Mouse (Mus musculus) spleen, adult 2 months (tissue): Measurements from ENCODE around the gene Runx1. TPM values are rescaled to one million over a fixed set of nuclear protein-coding genes. Genes with fewer than 3 reads are reported as not detected.

Source experiments
- DNase-seq, 2 experiments: peaks; one replicate each; pipeline versions ENCODE4 v3.0.0 to v3.0.0-alpha.2; 2012 to 2021; ENCODE audit warnings: low spot score in 2 of 2, low read depth in 1 of 2
- H3K27ac ChIP-seq: fragments of 200-500 bp; 2 replicates; pipeline ENCODE4 v1.5.1; 2012; ENCODE audit warnings: low read length, inconsistent platforms; ENCODE audit not compliant: insufficient read depth
- H3K27me3 ChIP-seq: fragments of 200-500 bp; 2 replicates; pipeline ENCODE4 v1.6.1; 2012; ENCODE audit warnings: mild to moderate bottlenecking, moderate library complexity, low read length, inconsistent platforms; ENCODE audit not compliant: control insufficient read depth, insufficient read depth
- H3K36me3 ChIP-seq: fragments of 200-500 bp; 2 replicates; pipeline ENCODE4 v1.6.1; 2012; ENCODE audit warnings: mild to moderate bottlenecking, low read length, inconsistent platforms; ENCODE audit not compliant: control insufficient read depth, insufficient read depth
- H3K4me1 ChIP-seq: fragments of 200-500 bp; 2 replicates; pipeline ENCODE4 v1.6.1; 2011; ENCODE audit warnings: inconsistent platforms; ENCODE audit not compliant: control insufficient read depth, insufficient read depth, insufficient read length
- H3K4me3 ChIP-seq: fragments of 200-500 bp; 2 replicates; pipeline ENCODE4 v1.5.1; 2011; ENCODE audit warnings: mild to moderate bottlenecking, inconsistent platforms; ENCODE audit not compliant: insufficient read depth, insufficient read length; ENCODE audit errors: extremely low read depth
- CTCF ChIP-seq: fragments of 200-500 bp; IDR thresholded peaks from 2 replicates; pipeline ENCODE4 v1.5.1; 2011; ENCODE audit warnings: mild to moderate bottlenecking, inconsistent platforms; ENCODE audit not compliant: insufficient read depth, insufficient read length, insufficient replicate concordance; ENCODE audit errors: extremely low read depth
- POLR2A ChIP-seq: fragments of 200-500 bp; IDR thresholded peaks from 2 replicates; pipeline ENCODE4 v1.6.1; 2011; ENCODE audit warnings: low read depth, low read length, inconsistent platforms
- WGBS: fragments of 180-500 bp; shearing (Covaris S2); methylation state at CpG from one replicate; pipeline ENCODE4 v1.1.7; 2018; 5-methylcytosine and 5-hydroxymethylcytosine counted together
- polyA plus RNA-seq: library from polyadenylated mRNA; depleted of rRNA; stranded (reverse); fragments of >200 nt; gene quantifications from 2 replicates; pipeline ENCODE4 v1.2.3, GENCODE M21; 2012

The Runx1 gene
- polyA plus RNA-seq, 1 experiment = 26.7 TPM

GRCm38 (mm10) chr16:92674916-92675450, 151.0 kb downstream of the Runx1 start:
- WGBS = 88% methylated on average over 11 of the region's 11 CpGs
- no peak overlapping the region for H3K27ac ChIP-seq
- DNase-seq = no peak
- TF ChIP-seq POLR2A = no peak
- no peak for TF ChIP-seq CTCF
- no peak overlapping the region for H3K4me3 ChIP-seq
- peaks cover 3% of the 10 kb centered on the region for H3K36me3 ChIP-seq
- no peaks in the 10 kb centered on the region; the same call in 1 of the 2 replicates for H3K4me1 ChIP-seq
- no peaks in the 10 kb centered on the region for H3K27me3 ChIP-seq

DNA sequence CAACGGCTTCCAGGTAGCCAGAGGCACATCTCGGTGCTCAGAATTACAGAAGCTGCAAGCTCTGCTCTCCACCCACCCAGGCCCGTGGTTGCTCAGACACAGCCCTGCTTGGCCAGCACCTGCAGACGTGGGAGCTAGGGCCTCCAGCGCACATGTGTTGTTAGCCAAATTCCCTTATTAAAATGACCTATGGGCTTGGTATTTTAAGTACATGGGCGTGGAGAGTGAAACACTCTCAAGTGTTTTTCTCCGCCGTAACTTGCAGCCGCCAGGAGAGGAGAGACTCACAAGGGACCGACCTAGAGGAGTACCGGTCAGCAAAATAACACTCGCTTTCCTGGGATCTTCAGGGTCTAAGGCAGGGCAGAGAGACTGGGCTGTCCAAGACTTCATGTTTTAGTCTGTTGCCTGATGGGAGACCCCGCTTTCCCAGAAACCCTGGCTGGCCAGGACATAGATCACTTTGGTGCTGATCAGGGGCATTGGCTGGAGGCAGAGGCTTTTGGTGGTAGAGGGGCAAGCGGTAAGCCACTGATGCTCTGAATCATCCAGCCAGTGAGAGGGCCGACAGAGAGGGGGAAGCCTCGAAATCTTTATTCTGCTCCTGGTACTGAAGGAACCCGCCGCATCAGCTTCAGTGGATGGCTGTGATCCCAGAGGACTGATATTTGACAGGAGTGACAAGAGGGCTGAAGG, 151.7 kb downstream of the Runx1 start:
- H3K36me3 ChIP-seq = peaks cover 3% of the 10 kb centered on the region; the same call in 1 of the 2 replicates
- no peak overlapping the region for H3K27ac ChIP-seq
- WGBS = 93% methylated on average over 18 of the region's 18 CpGs
- H3K27me3 ChIP-seq = no peaks in the 10 kb centered on the region
- no peaks in the 10 kb centered on the region; the same call in 1 of the 2 replicates for H3K4me1 ChIP-seq
- no peak for DNase-seq
- no peak overlapping the region for H3K4me3 ChIP-seq
- no peak for TF ChIP-seq POLR2A
- no peak for TF ChIP-seq CTCF

GRCm38 (mm10) chr16:92668807-92669206, 157.1 kb downstream of the Runx1 start:
- TF ChIP-seq CTCF = no peak
- TF ChIP-seq POLR2A = no peak
- H3K27me3 ChIP-seq = no peaks in the 10 kb centered on the region
- no peaks in the 10 kb centered on the region for H3K4me1 ChIP-seq
- H3K36me3 ChIP-seq = peaks cover 25% of the 10 kb centered on the region
- H3K27ac ChIP-seq = no peak overlapping the region
- no peak overlapping the region for H3K4me3 ChIP-seq
- DNase-seq = no peak

- TF ChIP-seq POLR2A = no peak
- TF ChIP-seq CTCF = no peak
- 59% methylated on average over 7 of the region's 7 CpGs for WGBS
- Histone ChIP-seq H3K4me1 (no peaks in the 10 kb centered on the region), H3K4me3 (no peak overlapping the region), H3K27me3 (no peaks in the 10 kb centered on the region), H3K36me3 (peaks cover 28% of the 10 kb centered on the region), H3K27ac (no peak overlapping the region)
- DNase-seq = no peak
These were observed 164.2 kb downstream of the Runx1 start for GRCm38 (mm10) chr16:92661757-92662156.

DNA sequence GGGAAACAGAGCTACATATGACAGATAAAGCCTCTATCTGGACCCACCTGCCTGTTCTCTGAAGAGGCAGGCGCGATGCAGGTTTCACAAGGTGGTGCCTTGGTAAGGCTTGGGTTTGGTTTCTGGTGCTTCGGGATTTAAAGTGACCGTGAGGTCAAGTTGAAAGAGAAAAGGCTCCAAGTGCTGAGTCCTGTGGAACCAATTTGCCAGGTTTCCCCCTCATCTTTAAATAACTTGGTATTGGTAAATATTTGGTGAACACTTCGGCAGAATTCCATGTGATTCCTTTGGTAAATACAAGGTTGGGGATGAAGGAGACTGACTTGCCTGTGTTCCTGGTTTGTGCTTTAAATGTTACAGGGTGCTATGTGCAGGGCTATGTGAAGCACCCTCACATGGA, 169.2 kb downstream of the Runx1 start:
- Histone ChIP-seq H3K27me3 (no peaks in the 10 kb centered on the region), H3K36me3 (peaks cover 13% of the 10 kb centered on the region; the same call in 1 of the 2 replicates), H3K4me1 (peaks cover 5% of the 10 kb centered on the region; the same call in 1 of the 2 replicates), H3K27ac (no peak overlapping the region), H3K4me3 (no peak overlapping the region)
- 97% methylated on average over 5 of the region's 5 CpGs for WGBS
- no peak for TF ChIP-seq POLR2A
- TF ChIP-seq CTCF = no peak
- no peak for DNase-seq

GRCm38 (mm10) chr16:92654294-92654950, 171.5 kb downstream of the Runx1 start:
- WGBS = 81% methylated on average over 5 of the region's 5 CpGs
- peaks cover 8% of the 10 kb centered on the region; the same call in 1 of the 2 replicates for H3K36me3 ChIP-seq
- TF ChIP-seq CTCF (no peak), POLR2A (no peak)
- no peak overlapping the region for H3K27ac ChIP-seq
- H3K4me1 ChIP-seq = peaks cover 5% of the 10 kb centered on the region; the same call in 1 of the 2 replicates
- DNase-seq = no peak
- H3K4me3 ChIP-seq = no peak overlapping the region
- no peaks in the 10 kb centered on the region for H3K27me3 ChIP-seq
